Mouse (Mus musculus) gonadal fat pad, adult 2 months (tissue): Measurements from ENCODE around the gene Odc1. TPM values are rescaled to one million over a fixed set of nuclear protein-coding genes. Genes with fewer than 3 reads are reported as not detected.

Experiments
- DNase-seq: peaks from one replicate; pipeline ENCODE4 v3.0.0-alpha.2; 2012; ENCODE audit warnings: low read depth
- polyA plus RNA-seq: library from polyadenylated mRNA; depleted of rRNA; stranded (reverse); fragments of >200 nt; gene quantifications from 2 replicates; pipeline ENCODE4 v1.2.3, GENCODE M21; 2012

Odc1 gene
- polyA plus RNA-seq, 1 experiment, result 102 TPM

GRCm38 (mm10) chr12:17551208-17551995 lies 6.8 kb downstream of the Odc1 start:
- no peak for DNase-seq

DNA sequence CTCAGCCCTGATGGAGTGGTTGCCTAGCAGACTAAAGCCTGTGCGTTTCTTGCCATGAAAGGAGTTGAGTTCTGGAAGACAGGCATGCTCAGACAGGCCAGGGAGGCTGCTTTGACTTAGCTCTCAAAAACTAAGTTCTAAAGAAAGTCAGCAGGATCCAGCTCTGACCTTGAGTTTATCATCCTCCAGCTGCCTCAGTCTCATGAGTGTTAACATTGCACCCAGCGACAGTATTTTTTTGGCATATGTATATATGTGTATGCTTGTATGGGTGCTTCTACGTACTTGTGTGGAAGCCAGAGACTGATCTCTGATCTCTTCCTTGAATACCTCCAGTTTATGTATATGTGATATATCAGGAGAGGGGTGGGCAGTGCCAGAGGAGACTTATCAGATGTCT lies 7.8 kb downstream of the Odc1 start:
- DNase-seq, result no peak

GRCm38 (mm10) chr12:17552949-17553348 lies 8.4 kb downstream of the Odc1 start:
- DNase-seq, result no peak

GRCm38 (mm10) chr12:17553627-17554026 lies 9.0 kb downstream of the Odc1 start:
- DNase-seq, result no peak

DNA sequence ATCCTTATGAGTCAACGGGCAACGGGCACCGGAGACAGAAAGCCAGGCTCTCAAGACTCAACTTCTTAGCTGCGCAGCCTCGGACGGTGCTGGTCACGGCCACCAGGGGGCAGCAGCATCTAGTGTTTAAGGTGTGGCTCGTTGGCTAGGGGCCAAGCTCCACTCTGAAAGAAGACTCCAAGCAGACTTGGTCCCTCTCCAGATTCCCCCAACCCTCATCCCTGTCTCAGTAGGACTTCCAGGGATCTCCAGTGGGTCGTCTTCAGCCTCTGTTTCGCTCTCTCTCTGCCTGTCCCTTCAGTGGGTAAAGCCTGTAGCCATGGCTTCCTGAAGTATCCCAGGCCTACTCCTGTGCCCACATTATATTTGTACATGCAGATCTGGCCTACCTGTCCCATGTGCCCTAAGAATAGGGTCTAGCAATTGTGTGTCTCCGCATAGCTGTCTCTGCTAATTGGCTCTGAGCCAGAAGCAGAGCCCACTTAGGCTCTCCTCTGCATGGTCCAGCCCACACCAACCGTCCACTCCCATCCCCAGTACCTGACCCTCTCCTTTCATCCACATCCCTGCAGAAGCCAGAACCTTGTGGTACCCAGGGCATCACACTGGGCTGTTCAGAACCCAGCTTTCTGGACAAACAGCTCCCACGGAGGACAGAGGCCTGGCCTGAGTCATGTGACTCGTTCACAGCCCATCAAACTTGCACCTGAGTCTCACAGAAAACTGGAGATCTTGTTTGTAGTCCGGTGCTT lies 9.8 kb downstream of the Odc1 start:
- no peak for DNase-seq

- DNase-seq, result no peak
These were observed 12.1 kb downstream of the Odc1 start for GRCm38 (mm10) chr12:17556430-17557343.

DNA sequence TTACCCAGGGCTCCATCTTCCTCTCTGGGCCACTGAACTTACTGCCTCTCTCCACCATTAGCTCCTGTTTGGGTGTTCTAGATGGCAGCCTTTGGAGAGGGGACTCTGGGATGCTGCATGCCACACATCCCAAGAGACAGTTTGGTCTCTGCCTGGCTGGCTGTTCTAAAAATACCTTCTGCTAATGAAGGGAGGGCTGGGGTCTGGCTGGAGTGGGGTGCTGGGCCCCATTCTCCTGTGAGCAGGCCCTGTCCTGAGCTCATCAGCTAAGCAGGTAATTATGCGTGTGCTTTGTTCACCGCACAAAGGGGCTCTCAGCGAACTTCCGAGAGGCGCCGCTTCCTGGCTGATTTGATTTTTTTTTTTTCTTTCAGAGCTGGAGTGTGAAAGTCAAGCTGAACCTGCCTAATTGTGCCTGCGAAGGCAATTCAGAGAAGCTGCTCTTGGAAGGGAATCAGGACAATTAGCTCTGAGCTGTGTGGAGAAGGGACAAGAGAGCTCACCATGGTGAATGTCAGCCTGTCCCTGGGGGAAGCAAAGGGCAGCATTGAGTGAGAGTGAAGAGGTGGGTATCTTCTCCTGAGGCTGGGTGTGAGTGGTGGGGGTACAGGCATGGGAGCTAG lies 12.9 kb downstream of the Odc1 start:
- DNase-seq, result no peak

DNA sequence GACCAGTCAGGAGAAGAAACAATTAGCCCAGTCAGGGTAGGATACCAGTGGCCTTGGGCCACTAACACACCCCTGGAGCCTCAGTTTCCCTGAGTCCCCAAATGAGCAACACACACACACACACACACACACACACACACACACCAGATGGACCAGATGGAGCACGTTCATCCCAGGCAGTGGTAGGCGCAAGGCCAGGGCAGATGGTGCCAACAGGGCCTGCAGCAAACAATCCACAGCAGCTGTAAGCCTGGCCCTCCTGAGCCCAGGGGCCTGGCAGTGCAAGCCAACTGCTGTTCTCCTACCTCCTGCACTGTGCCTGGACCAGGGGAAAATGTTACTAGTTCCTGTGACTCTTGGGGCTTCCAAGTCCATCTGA lies 13.4 kb downstream of the Odc1 start:
- no peak for DNase-seq

- no peak for DNase-seq
These were observed 17.8 kb downstream of the Odc1 start for GRCm38 (mm10) chr12:17562396-17562795.

GRCm38 (mm10) chr12:17565393-17566045 lies 20.9 kb downstream of the Odc1 start:
- no peak for DNase-seq

DNA sequence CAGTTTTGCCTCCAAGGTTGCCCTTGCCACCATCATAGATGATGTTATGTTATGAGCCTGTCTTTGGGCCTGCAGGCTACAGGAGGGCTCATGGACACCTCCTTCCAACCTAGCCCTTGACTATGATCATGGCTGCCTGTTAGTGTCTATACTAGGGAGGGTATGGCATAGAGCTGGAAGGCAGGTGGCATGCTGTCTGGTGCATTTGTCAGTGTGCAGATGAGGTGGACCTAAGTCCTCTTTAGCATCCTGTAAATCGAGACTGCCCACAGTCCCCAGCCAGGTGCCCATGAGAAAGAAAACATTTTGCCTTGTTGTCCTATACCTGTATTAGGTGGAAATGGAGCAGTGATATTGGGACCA lies 21.4 kb downstream of the Odc1 start:
- DNase-seq, result no peak

- no peak for DNase-seq
These were observed 24.0 kb downstream of the Odc1 start for GRCm38 (mm10) chr12:17568564-17568963.

- DNase-seq, result no peak
These were observed 30.0 kb downstream of the Odc1 start for GRCm38 (mm10) chr12:17574591-17574990.

DNA sequence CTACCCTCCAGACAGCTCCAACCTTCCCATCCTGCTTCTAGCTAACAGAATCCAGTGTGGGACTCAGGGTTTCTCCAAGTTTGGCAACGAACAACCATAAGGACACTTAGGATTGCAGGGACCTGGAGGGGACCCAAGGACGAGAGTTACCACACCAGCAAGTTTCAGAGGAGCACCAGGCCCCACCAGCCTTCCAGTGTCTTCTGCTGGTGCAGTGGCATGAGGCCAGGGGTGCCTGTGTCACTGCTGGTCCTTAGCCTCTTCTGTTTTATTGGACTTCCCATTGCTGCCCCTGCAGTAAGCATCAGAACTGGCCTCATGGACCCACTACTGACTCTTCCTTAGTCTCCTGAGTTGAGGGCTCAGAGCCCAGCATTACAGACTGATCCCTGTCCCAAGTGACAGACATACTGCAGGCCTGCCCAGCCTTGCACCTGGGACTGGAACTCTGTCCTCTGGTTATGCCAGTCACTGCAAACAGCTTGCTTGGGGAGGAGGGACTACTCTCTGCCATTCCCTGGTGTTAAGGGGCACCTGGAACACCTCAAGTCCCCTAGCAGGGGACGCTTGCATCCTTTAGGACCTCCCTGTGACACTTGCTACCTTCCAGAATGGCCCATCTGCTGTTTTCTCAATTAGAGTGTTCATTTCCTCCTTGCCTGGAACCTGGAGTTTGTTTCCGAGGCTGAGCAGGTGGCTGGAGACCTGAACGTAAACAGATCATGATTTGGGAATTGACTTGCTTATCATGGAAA lies 30.7 kb downstream of the Odc1 start:
- DNase-seq, result no peak

GRCm38 (mm10) chr12:17576041-17576440 lies 31.4 kb downstream of the Odc1 start:
- DNase-seq, result no peak

DNA sequence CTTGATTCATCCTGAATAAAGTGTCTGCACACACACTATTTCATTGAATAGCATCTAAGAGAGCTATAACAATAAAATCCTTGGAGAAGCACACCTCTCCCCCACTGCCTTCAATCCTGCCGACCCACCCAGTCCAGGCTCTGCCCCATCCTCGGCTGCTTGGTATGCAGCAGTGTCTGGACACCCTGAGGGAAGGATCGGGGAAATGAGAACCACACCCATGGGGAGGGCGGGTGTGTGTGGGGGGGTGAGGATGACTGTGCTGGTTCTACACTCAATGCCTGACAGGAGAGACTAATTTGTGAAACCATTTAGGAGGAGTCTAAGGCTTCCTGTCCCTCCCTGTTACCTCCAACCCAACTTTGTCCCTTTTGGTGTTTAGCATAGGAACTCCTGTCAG lies 34.0 kb downstream of the Odc1 start:
- DNase-seq, result no peak

- no peak for DNase-seq
These were observed 36.4 kb downstream of the Odc1 start for GRCm38 (mm10) chr12:17581001-17581400.

- DNase-seq, result no peak
These were observed 37.8 kb downstream of the Odc1 start for GRCm38 (mm10) chr12:17582406-17582805.

- DNase-seq, result no peak
These were observed 39.3 kb downstream of the Odc1 start for GRCm38 (mm10) chr12:17583860-17584259.

DNA sequence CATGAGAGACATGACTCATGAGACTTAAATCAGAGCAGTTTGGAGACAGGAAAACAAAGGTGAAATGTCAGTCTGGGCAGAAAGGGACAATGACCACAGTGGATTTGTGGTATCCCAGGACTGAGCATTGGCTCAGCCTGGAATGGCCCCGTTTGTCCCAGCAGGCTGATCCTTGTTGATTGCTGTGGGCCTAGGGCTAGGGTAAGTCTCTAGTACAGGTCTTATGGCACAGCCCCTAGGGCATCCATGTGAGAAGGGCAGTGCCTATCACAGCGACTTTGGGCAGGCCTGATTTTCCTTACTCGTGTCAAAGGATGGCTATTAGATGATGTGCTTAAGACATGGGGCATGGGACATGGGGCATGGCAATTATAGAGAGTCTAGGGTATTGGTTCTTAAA lies 41.4 kb downstream of the Odc1 start:
- no peak for DNase-seq

- no peak for DNase-seq
These were observed 43.8 kb downstream of the Odc1 start for GRCm38 (mm10) chr12:17588436-17588835.
